Mouse (Mus musculus) kidney, adult 2 months (tissue): ENCODE data around the gene Lmntd1. TPM values are rescaled to one million over a fixed set of nuclear protein-coding genes. Genes with fewer than 3 reads are reported as not detected.
A peak's percentile ranks its signal among the peaks of the same experiment; 100 is the strongest.

Source experiments
- DNase-seq: peaks from one replicate; pipeline ENCODE4 v3.0.0; 2021
- H3K27ac ChIP-seq: fragments of 200-500 bp; 2 replicates; pipeline ENCODE4 v1.5.1; 2012; ENCODE audit warnings: low read depth, low read length, control low read depth, inconsistent platforms; ENCODE audit not compliant: insufficient read depth
- H3K27me3 ChIP-seq: fragments of 200-500 bp; replicated peaks from 2 replicates; pipeline ENCODE4 v1.6.1; 2012; ENCODE audit warnings: mild to moderate bottlenecking, moderate library complexity, low read length, inconsistent platforms; ENCODE audit not compliant: control insufficient read depth, insufficient read depth
- H3K36me3 ChIP-seq: fragments of 200-500 bp; 2 replicates; pipeline ENCODE4 v1.6.1; 2012; ENCODE audit warnings: mild to moderate bottlenecking, moderate library complexity, low read length, inconsistent platforms; ENCODE audit not compliant: control insufficient read depth, insufficient read depth
- H3K4me1 ChIP-seq: fragments of 200-500 bp; 2 replicates; pipeline ENCODE4 v1.6.1; 2011; ENCODE audit warnings: low read length; ENCODE audit not compliant: control insufficient read depth, insufficient read depth
- H3K4me3 ChIP-seq: fragments of 200-500 bp; 2 replicates; pipeline ENCODE4 v1.5.1; 2011; ENCODE audit warnings: mild to moderate bottlenecking, low read depth, low read length, control low read depth; ENCODE audit not compliant: insufficient read depth
- CTCF ChIP-seq: fragments of 200-500 bp; conservative IDR thresholded peaks from 2 replicates; pipeline ENCODE4 v1.5.1; 2011; ENCODE audit warnings: low read depth, mild to moderate bottlenecking, control low read depth, low read length, moderate library complexity, mixed read lengths; ENCODE audit not compliant: insufficient read depth, insufficient read length
- POLR2A ChIP-seq: fragments of 200-500 bp; IDR thresholded peaks from one replicate; pipeline ENCODE4 v1.6.1; 2011; ENCODE audit warnings: low read depth, low read length, control low read depth
- WGBS: fragments of 180-500 bp; shearing (Covaris S2); methylation state at CpG from one replicate; pipeline ENCODE4 v1.1.7; 2018; 5-methylcytosine and 5-hydroxymethylcytosine counted together
- polyA plus RNA-seq: library from polyadenylated mRNA; depleted of rRNA; stranded (reverse); fragments of >200 nt; gene quantifications from 2 replicates; pipeline ENCODE4 v1.2.3, GENCODE M21; 2012

Gene Lmntd1
- polyA plus RNA-seq, 1 experiment = 0.34 TPM

- DNase-seq = peak; percentile 47
- no peak overlapping the region for H3K4me3 ChIP-seq
- no peaks in the 10 kb centered on the region for H3K27me3 ChIP-seq
- 72% methylated on average over 16 of the region's 16 CpGs for WGBS
- TF ChIP-seq CTCF = peak; percentile 74
- no peak for TF ChIP-seq POLR2A
- no peaks in the 10 kb centered on the region for H3K4me1 ChIP-seq
- H3K27ac ChIP-seq = no peak overlapping the region
- no peaks in the 10 kb centered on the region for H3K36me3 ChIP-seq
These were observed 197.0 kb downstream of the Lmntd1 start for GRCm38 (mm10) chr6:145417014-145417719.

- no peaks in the 10 kb centered on the region for H3K27me3 ChIP-seq
- TF ChIP-seq CTCF (no peak), POLR2A (no peak)
- no peak overlapping the region for H3K4me3 ChIP-seq
- 92% methylated on average over 10 of the region's 10 CpGs for WGBS
- DNase-seq = no peak
- H3K4me1 ChIP-seq = no peaks in the 10 kb centered on the region
- H3K27ac ChIP-seq = no peak overlapping the region
- H3K36me3 ChIP-seq = no peaks in the 10 kb centered on the region
These were observed 209.6 kb downstream of the Lmntd1 start for GRCm38 (mm10) chr6:145404369-145405051.

- H3K27me3 ChIP-seq = no peaks in the 10 kb centered on the region
- DNase-seq = peak; percentile 33
- WGBS = 19% methylated on average over 4 of the region's 4 CpGs
- H3K36me3 ChIP-seq = no peaks in the 10 kb centered on the region
- no peak overlapping the region for H3K4me3 ChIP-seq
- TF ChIP-seq POLR2A (no peak), CTCF (no peak)
- H3K27ac ChIP-seq = no peak overlapping the region
- no peaks in the 10 kb centered on the region for H3K4me1 ChIP-seq
These were observed 213.0 kb downstream of the Lmntd1 start for GRCm38 (mm10) chr6:145401140-145401539.

GRCm38 (mm10) chr6:145397881-145398280 lies 216.2 kb downstream of the Lmntd1 start:
- TF ChIP-seq POLR2A = no peak
- TF ChIP-seq CTCF = no peak
- H3K27me3 ChIP-seq = no peaks in the 10 kb centered on the region
- 94% methylated on average over 4 of the region's 4 CpGs for WGBS

GRCm38 (mm10) chr6:145396534-145396933 lies 217.6 kb downstream of the Lmntd1 start:
- no peaks in the 10 kb centered on the region for H3K36me3 ChIP-seq
- TF ChIP-seq CTCF (0 out of 2 replicates have a peak, but pooled peaks have one; percentile 24), POLR2A (no peak)
- WGBS = 90% methylated on average over 2 of the region's 2 CpGs

More at GRCm38 (mm10) chr6:145397881-145398280, 216.2 kb downstream of the Lmntd1 start:
- DNase-seq = no peak
- no peaks in the 10 kb centered on the region for H3K4me1 ChIP-seq
- H3K4me3 ChIP-seq = no peak overlapping the region
- no peaks in the 10 kb centered on the region for H3K36me3 ChIP-seq
- H3K27ac ChIP-seq = no peak overlapping the region

GRCm38 (mm10) chr6:145390421-145390820 lies 223.7 kb downstream of the Lmntd1 start:
- WGBS = 54% methylated on average over 2 of the region's 2 CpGs
- H3K4me3 ChIP-seq = no peak overlapping the region
- H3K36me3 ChIP-seq = no peaks in the 10 kb centered on the region
- no peak for DNase-seq
- no peak overlapping the region for H3K27ac ChIP-seq
- no peaks in the 10 kb centered on the region for H3K27me3 ChIP-seq
- H3K4me1 ChIP-seq = no peaks in the 10 kb centered on the region
- TF ChIP-seq POLR2A = no peak
- no peak for TF ChIP-seq CTCF

More at GRCm38 (mm10) chr6:145396534-145396933, 217.6 kb downstream of the Lmntd1 start:
- no peaks in the 10 kb centered on the region for H3K4me1 ChIP-seq
- no peak overlapping the region for H3K4me3 ChIP-seq
- DNase-seq = no peak
- H3K27me3 ChIP-seq = no peaks in the 10 kb centered on the region
- H3K27ac ChIP-seq = no peak overlapping the region

- Histone ChIP-seq H3K4me3 (no peak overlapping the region), H3K27me3 (no peaks in the 10 kb centered on the region), H3K27ac (no peak overlapping the region), H3K4me1 (no peaks in the 10 kb centered on the region), H3K36me3 (no peaks in the 10 kb centered on the region)
- TF ChIP-seq CTCF (no peak), POLR2A (no peak)
- 69% methylated on average over 7 of the region's 7 CpGs for WGBS
- no peak for DNase-seq
These were observed 224.2 kb downstream of the Lmntd1 start for GRCm38 (mm10) chr6:145389904-145390303.
